Mouse (Mus musculus) granulocyte monocyte progenitor cell, adult 5-6 weeks (primary cell): Measurements from ENCODE around the gene Atf6b. TPM values are rescaled to one million over a fixed set of nuclear protein-coding genes. Genes with fewer than 3 reads are reported as not detected.
A peak's percentile ranks its signal among the peaks of the same experiment; 100 is the strongest.

Experiments used
- ATAC-seq: replicated peaks from 2 replicates; pipeline ENCODE4 v1.8.0; 2016; ENCODE audit warnings: mild to moderate bottlenecking, moderate TSS enrichment, inconsistent platforms; ENCODE audit not compliant: poor library complexity, severe bottlenecking
- total RNA-seq, 2 experiments: library from RNA; stranded (forward) in 1 of 2; stranded (reverse) in 1 of 2; fragments of 200-712, 200-1000 nt in 1 of 2; fragments of >200 nt in 1 of 2; fragmentation: Nextera tagmentation in 1 of 2; gene quantifications; 2 replicates each; pipeline ENCODE4 v1.2.3; 2014 to 2017

The Atf6b gene
- total RNA-seq (2014; fragmentation: Nextera tagmentation) (38.3 and 42.5 TPM in 2 replicates), total RNA-seq (2017) (31.9 and 44.6 TPM in 2 replicates)

GRCm38 (mm10) chr17:34646906-34647787 lies at the start of gene Atf6b:
TSS of gene Atf6b (plus strand) at chr17:34647146.
- ATAC-seq = peak; percentile 81

- ATAC-seq = peak; percentile 65
Observed at GRCm38 (mm10) chr17:34597566-34598095, 49.3 kb upstream of the Atf6b start, which contains the start of gene Ager. TSS of gene Ager (plus strand) at chr17:34597862.

- no peak for ATAC-seq
Observed at GRCm38 (mm10) chr17:34599891-34600290, 47.1 kb upstream of the Atf6b start.

DNA sequence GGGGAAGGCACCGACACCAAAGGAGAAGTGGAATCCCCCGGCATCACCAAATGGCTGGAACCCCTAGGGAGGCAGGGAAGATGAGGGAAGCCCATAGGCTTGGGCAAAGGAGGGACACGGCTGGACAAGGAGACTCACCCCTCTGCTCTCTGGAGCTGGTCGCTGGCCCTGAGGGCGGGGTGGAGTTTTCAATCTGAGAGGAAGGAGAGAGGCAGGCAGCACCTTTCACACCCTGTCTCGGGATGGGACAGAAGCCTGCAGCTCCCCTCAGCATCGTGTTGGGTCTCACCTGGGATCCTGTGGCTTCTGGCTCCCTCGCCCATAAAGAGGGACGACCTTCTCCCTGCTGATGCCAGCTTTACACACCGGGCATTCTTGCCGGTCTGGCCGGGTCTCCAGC lies 45.1 kb upstream of the Atf6b start:
- no peak for ATAC-seq

DNA sequence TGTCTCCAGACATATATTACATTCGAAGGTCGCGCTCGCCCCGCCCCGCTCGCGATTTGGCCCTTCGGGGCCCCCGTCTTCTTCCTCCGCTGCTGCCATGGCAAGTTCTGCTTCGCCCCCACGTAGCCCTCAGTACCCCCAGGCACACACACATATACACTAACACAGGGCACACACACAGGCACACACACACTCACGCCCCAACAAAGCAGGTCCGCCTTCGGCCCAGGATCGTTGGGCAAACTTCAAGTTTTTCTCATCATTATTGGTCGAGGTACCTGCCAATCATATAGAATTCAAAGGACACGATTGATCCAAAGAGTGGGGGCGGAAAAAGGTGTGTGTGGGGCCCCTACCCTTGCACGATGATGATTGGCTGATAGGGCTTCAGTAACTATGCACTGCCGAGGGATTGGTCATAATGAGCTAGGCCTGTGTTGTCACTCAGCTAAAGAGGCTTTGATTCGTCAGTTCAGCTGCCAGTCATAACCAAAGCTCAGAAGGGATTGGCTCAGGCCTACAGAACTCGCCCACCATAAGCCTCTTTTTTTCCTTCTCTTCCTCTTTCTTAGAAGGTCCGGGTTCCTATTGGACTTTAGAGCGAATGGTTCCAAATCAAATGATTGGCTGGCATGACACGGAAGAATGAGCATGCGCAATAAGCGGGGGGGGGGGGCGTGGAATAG lies 43.4 kb upstream of the Atf6b start, which contains the start of gene Rnf5:
Gene Rnf5, minus strand, starts transcription at position 316 of the 686 bp plus-strand sequence.
- peak; percentile 72 for ATAC-seq

DNA sequence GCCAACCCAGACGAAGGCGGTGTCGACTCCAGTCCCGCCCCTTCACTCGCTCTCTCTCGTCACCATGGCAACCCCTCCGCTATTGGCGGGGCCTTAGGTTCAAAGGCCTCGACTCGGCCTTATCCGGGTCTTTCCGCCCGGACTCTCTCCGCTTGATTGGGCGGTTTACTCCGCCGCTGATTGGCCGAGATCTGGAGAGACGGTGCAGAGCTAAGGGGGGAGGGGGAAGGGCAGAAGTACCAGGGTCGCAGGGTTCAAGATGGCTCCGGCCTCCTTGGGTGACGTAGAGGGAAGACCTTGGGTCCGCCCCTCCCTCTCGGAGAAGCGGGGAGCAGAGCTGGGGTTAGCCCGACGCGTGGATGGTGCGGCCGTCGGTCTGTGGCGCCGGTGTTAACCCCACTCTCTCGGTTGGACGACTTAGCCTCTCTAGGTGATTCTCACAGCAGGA lies 42.9 kb upstream of the Atf6b start, which contains the start of gene Agpat1:
Gene Agpat1, plus strand, starts transcription at position 202 of the 448 bp plus-strand sequence.
- peak; percentile 73 for ATAC-seq

- ATAC-seq = no peak
Observed at GRCm38 (mm10) chr17:34604511-34605237, 42.3 kb upstream of the Atf6b start.

- ATAC-seq = peak; percentile 43
Observed at GRCm38 (mm10) chr17:34605609-34606008, 41.3 kb upstream of the Atf6b start.

DNA sequence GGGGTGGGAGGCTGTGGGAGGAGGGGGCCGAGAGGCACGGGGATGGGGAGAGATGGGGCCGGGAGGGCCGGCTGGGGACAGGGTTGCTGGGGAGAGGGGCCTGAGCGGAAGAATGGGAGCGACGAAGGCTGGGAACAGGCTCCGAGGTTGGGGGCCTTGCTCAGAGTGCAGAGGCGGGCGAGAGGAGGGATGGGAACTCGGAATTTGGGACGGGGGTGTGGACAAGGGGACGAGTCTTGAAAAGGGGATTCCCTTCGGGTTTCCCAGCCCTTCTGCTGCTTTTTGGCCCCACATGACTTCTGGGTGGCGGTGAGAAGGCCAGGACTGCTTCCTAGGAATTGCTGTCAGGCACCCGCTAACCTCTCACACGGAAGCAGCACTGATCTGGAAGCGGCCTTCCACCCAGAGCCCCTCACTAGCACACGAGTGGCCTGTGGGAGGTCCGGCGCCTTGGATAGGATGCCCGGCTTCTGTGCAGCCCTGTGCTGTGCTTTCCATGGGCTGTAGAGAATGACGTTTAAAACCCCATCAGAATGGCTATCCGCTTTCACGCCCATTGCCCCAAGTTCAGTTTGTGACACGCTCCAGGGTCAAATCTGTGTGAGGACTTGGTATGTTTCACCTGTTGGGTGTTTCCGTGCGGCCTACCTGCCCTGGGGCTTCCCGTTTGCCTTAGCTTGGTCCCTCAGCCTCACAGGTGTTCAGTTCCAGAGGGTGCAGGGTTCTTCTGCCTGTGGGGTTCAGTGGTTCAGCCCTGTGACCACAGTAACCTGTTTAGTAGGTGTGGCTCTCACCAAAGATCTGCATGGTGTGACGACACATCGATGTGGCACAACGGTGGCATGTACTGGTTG lies 40.5 kb upstream of the Atf6b start:
- ATAC-seq = no peak

DNA sequence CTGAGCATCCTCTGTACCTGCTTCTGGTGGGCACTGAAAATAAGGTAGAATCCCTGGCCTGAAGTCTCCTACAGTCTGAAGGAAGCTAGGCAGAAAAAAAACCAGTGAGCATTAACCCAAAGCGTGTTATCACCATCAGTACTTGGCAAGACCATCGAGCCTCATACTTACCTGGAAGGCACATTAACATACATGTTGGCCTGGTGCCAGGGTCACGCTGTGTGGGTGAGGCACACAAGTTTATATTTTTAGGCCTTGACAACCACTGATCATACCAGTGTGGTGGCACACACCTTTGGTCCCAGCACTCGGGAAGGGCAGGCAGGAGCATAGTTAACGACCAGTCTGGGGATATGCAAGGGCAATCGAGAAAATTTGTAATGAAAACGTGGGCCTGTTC lies 38.9 kb upstream of the Atf6b start:
- ATAC-seq = no peak

DNA sequence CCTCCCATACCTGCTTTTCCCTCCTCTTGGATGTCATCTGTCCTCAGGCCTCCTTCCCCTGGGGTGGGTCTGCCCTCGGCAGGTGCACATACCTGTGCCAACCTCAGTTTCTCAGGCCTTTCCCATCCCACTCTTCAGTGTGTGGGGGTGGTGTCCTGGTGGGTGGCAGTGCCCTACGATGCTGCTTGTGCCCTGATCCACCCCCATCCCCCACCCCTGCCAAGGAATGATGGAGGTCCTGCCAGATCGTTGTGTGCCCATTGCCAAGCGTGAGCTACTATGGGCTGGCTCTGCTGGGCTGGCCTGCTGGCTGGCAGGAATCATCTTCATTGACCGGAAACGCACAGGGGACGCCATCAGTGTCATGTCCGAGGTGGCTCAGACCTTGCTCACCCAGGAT lies 35.9 kb upstream of the Atf6b start:
- no peak for ATAC-seq

DNA sequence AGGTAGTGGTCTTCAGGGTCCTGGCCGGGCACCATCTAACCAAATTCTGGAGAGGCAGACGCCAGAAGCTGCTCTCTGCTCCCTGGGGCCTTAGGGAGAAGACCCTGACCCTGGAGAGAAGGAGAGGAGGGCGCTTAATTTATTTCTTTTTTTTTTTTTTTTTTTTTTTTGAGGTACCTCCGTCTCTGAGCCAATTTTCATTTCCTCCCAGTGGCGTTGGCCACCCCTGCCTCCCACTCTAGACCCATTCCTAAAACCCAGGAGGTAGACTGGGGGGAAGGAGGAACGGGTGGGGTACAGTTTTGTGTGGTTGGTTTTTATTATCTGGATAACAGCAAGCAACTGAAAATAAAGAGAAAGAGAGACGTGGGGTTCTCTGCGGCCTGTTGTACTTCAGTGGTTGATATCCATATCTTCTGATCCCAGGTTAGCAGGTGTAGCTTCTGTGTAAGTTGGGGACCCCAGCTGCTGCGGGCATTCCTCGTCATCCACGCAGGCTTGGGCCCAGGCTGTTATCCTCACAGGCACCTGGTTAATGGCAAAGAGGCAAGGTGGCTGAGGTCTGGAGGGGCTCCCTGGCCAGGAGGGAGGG lies 33.8 kb upstream of the Atf6b start:
- no peak for ATAC-seq

DNA sequence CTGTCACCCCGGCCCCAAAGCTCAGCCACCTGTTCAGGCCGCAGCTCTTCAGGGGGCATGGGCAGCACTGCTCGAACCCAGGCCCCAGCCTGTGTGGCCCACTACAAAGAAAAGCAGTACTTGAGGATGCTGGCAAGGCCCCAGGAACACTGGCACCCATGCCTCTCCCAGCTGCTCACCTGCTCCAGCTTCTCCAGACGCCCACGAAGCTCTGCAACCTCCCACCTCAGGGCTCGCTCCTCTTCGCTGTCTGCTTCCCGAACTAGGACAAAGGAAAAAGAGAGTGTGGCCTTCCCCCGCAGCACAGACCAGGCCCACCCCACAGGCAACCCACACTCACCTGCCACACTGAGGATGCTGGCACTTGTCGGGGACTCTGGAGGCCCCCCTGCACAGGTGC lies 33.1 kb upstream of the Atf6b start:
- ATAC-seq = no peak

GRCm38 (mm10) chr17:34615871-34616270 lies 31.1 kb upstream of the Atf6b start, which contains the start of gene Egfl8:
TSS of gene Egfl8 (minus strand) at chr17:34615971.
- ATAC-seq = no peak

GRCm38 (mm10) chr17:34618999-34619398 lies 27.9 kb upstream of the Atf6b start:
- peak; percentile 67 for ATAC-seq

- no peak for ATAC-seq
Observed at GRCm38 (mm10) chr17:34621006-34621405, 25.9 kb upstream of the Atf6b start.

DNA sequence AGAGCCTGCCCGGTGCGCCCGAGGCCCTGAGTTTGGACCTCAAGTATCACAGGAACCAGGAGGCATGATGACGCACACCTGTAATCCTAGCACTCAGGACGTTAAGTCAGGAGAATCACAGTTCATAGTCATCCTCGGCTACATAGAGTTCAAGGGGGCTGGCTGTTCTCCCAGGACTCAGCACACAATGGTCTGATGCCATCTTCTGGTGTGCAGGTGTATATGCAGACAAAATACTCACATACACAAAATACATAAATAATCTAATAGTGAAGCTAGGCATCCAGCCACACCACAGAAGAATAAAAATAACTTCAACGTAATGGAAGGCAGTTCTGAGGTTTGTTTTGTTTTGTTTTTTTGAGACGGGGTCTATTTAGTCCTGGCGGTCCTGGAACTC lies 23.8 kb upstream of the Atf6b start:
- ATAC-seq = no peak

- no peak for ATAC-seq
Observed at GRCm38 (mm10) chr17:34624981-34625380, 22.0 kb upstream of the Atf6b start.
